Mouse (Mus musculus) mouse trophoblast stem cell (cell line): ENCODE results near the gene Ccdc146.
"Not testable (repeated sequence)": the region's sequence is repeated elsewhere in the genome, so short reads cannot be mapped to it uniquely, and the experiment has no call there.

Experiments used
- in situ Hi-C, 2 experiments: fragments of 300-500 bp; cut with MseI, MboI; formaldehyde crosslinking; loops; 2 replicates in 1 of 2; 3 replicates in 1 of 2; pipeline ENCODE4 v1.15.1; 2025

The Ccdc146 gene

GRCm38 (mm10) chr5:21388855-21389254, 35.6 kb downstream of the Ccdc146 start:
- in situ Hi-C loops, result no loop called here

- in situ Hi-C loops, result no loop called here
These were observed 37.1 kb downstream of the Ccdc146 start for GRCm38 (mm10) chr5:21387340-21387739.

GRCm38 (mm10) chr5:21386432-21386831, 38.0 kb downstream of the Ccdc146 start:
- in situ Hi-C loops, result no loop called here

GRCm38 (mm10) chr5:21384976-21385375, 39.5 kb downstream of the Ccdc146 start:
- in situ Hi-C loops, result no loop called here

GRCm38 (mm10) chr5:21384252-21384960, 40.1 kb downstream of the Ccdc146 start:
- in situ Hi-C loops, result no loop called here

GRCm38 (mm10) chr5:21383392-21384251, 40.9 kb downstream of the Ccdc146 start:
- in situ Hi-C loops, result no loop called here

GRCm38 (mm10) chr5:21382678-21383077, 41.8 kb downstream of the Ccdc146 start:
- in situ Hi-C loops, result no loop called here

- in situ Hi-C loops, result no loop called here
These were observed 42.5 kb downstream of the Ccdc146 start for GRCm38 (mm10) chr5:21381986-21382385.

- in situ Hi-C loops, result no loop called here
These were observed 46.1 kb downstream of the Ccdc146 start for GRCm38 (mm10) chr5:21378397-21378796.

- in situ Hi-C loops, result no loop called here
These were observed 47.5 kb downstream of the Ccdc146 start for GRCm38 (mm10) chr5:21376935-21377334.

GRCm38 (mm10) chr5:21373180-21373518, 51.3 kb downstream of the Ccdc146 start:
- in situ Hi-C loops, result no loop called here

- in situ Hi-C loops, result no loop called here
These were observed 51.8 kb downstream of the Ccdc146 start, which contains the start of gene Fgl2 for GRCm38 (mm10) chr5:21372493-21373179. Gene Fgl2, plus strand, starts transcription at chr5:21372642.

GRCm38 (mm10) chr5:21371920-21372319, 52.6 kb downstream of the Ccdc146 start:
- in situ Hi-C loops, result no loop called here

- in situ Hi-C loops, result no loop called here
These were observed 54.1 kb downstream of the Ccdc146 start for GRCm38 (mm10) chr5:21370218-21370947.

GRCm38 (mm10) chr5:21367514-21367913, 57.0 kb downstream of the Ccdc146 start:
- in situ Hi-C loops, result no loop called here

- in situ Hi-C loops, result no loop called here
These were observed 58.0 kb downstream of the Ccdc146 start for GRCm38 (mm10) chr5:21366338-21367053.

- in situ Hi-C loops, result no loop called here
These were observed 61.1 kb downstream of the Ccdc146 start for GRCm38 (mm10) chr5:21363343-21363742.

GRCm38 (mm10) chr5:21358648-21359047, 65.8 kb downstream of the Ccdc146 start:
- in situ Hi-C loops, result no loop called here

- in situ Hi-C loops, result no loop called here
These were observed 72.8 kb downstream of the Ccdc146 start for GRCm38 (mm10) chr5:21351678-21352077.

GRCm38 (mm10) chr5:21348366-21348765, 76.1 kb downstream of the Ccdc146 start:
- in situ Hi-C loops, result no loop called here

- in situ Hi-C loops, result not testable (repeated sequence)
These were observed 82.2 kb downstream of the Ccdc146 start for GRCm38 (mm10) chr5:21342265-21342664.
